ENCODE assay signal across 7 mouse cellular contexts in genomic region chr7:39588471-39589041, GRCm38 (mm10).
DNase-seq lines count a peak whose midpoint lies in the region; ATAC-seq and TF ChIP-seq lines count a peak whose summit lies in the region.
"Not testable (repeated sequence)": the region's sequence is repeated elsewhere in the genome, so short reads cannot be mapped to it uniquely, and the experiment has no call there.

No protein-coding gene starts in this region.

- not testable (repeated sequence) for H3K4me1 ChIP-seq in cerebellum, adult 2 months (ENCODE audit: control insufficient read depth, insufficient read depth, low read length); forebrain, embryonic 12.5 days; heart, embryonic 16.5 days (ENCODE audit: control insufficient read depth, insufficient read depth, low read length); kidney, embryonic 15.5 days; limb, embryonic 10.5 days

- TF ChIP-seq CTCF in cerebellum, adult 2 months (IDR thresholded peaks at IDR 0.05; ENCODE audit: borderline replicate concordance, insufficient read depth, low read depth, low read length) = not testable (repeated sequence)

- peak; percentile 69 to 75 for DNase-seq in cerebellum, adult 2 months
- peak; percentile 56 for DNase-seq in limb, embryonic 10.5 days (ENCODE audit: low spot score)
- peak; percentile 25 for DNase-seq in right cerebral cortex, postnatal 14 days

- peak; percentile 94 for ATAC-seq in forebrain, embryonic 12.5 days (ENCODE audit: low FRiP score)
- ATAC-seq in heart, embryonic 16.5 days (replicated peaks; ENCODE audit: extremely low read depth, insufficient read depth, low FRiP score) = peak; percentile 90
- ATAC-seq in kidney, embryonic 15.5 days (replicated peaks; ENCODE audit: low FRiP score) = peak; percentile 93
- peak; percentile 86 for ATAC-seq in megakaryocyte progenitor cell, adult 5-6 weeks (replicated peaks; ENCODE audit: poor library complexity)

- H3K4me3 ChIP-seq in cerebellum, adult 2 months (replicated peaks; ENCODE audit: insufficient read depth, low read depth, low read length) = peak overlapping the region; percentile 51
- peak overlapping the region; percentile 51 for H3K4me3 ChIP-seq in forebrain, embryonic 12.5 days (replicated peaks)
- peak overlapping the region; percentile 52 for H3K4me3 ChIP-seq in heart, embryonic 16.5 days (ENCODE audit: low read length)
- peak overlapping the region; percentile 50 for H3K4me3 ChIP-seq in kidney, embryonic 15.5 days (replicated peaks)
- H3K4me3 ChIP-seq in limb, embryonic 10.5 days = peak overlapping the region; percentile 52

- TF ChIP-seq POLR2A in cerebellum, adult 2 months (IDR thresholded peaks at IDR 0.05; ENCODE audit: borderline replicate concordance, insufficient read depth, low read length) = 0 out of 2 replicates have a peak, but pooled peaks have one; percentile 5

- H3K36me3 ChIP-seq in forebrain, embryonic 12.5 days (replicated peaks); heart, embryonic 16.5 days (ENCODE audit: control insufficient read depth, insufficient read depth); kidney, embryonic 15.5 days; limb, embryonic 10.5 days: not testable (repeated sequence)

- peak overlapping the region; percentile 58 for H3K4me2 ChIP-seq in forebrain, embryonic 12.5 days
- H3K4me2 ChIP-seq in heart, embryonic 16.5 days (ENCODE audit: low read depth, low read length) = peak overlapping the region; percentile 63
- peak overlapping the region; percentile 71 for H3K4me2 ChIP-seq in kidney, embryonic 15.5 days

- peak overlapping the region; percentile 63 for H3K9ac ChIP-seq in forebrain, embryonic 12.5 days
- H3K9ac ChIP-seq in heart, embryonic 16.5 days (ENCODE audit: low read length) = peak overlapping the region; percentile 69
- peak overlapping the region; percentile 44; the same call in 1 of the 2 replicates for H3K9ac ChIP-seq in kidney, embryonic 15.5 days

- peak overlapping the region; percentile 93 for H3K27ac ChIP-seq in cerebellum, adult 2 months (ENCODE audit: insufficient read depth, low read length)
- H3K27ac ChIP-seq in forebrain, embryonic 12.5 days; heart, embryonic 16.5 days (ENCODE audit: low read length); kidney, embryonic 15.5 days; limb, embryonic 10.5 days: not testable (repeated sequence)

- under 1% methylated on average over 61 of the region's 62 CpGs for WGBS in cerebellum, adult 2 months
- WGBS in forebrain, embryonic 12.5 days = under 1% methylated on average over 34 of the region's 62 CpGs
- WGBS in heart, embryonic 16.5 days = under 1% methylated on average over 50 of the region's 62 CpGs
- WGBS in kidney, embryonic 15.5 days = under 1% methylated on average over 55 of the region's 62 CpGs
- WGBS in limb, embryonic 10.5 days = under 1% methylated on average over 52 of the region's 62 CpGs

- H3K9me3 ChIP-seq in forebrain, embryonic 12.5 days; heart, embryonic 16.5 days (replicated peaks; ENCODE audit: control insufficient read depth, low read length); kidney, embryonic 15.5 days (replicated peaks); limb, embryonic 10.5 days (replicated peaks): not testable (repeated sequence)

- not testable (repeated sequence) for H3K27me3 ChIP-seq in cerebellum, adult 2 months (ENCODE audit: control insufficient read depth, insufficient read depth, low read length); forebrain, embryonic 12.5 days; heart, embryonic 16.5 days (ENCODE audit: control insufficient read depth, insufficient read depth, low read length); kidney, embryonic 15.5 days; limb, embryonic 10.5 days (ENCODE audit: low read depth, poor library complexity, severe bottlenecking)
